Mouse (Mus musculus) stomach, embryonic 16.5 days (tissue): ENCODE results near the gene Nfkbie. TPM values are rescaled to one million over a fixed set of nuclear protein-coding genes. Genes with fewer than 3 reads are reported as not detected.

Experiments
- ATAC-seq: fragments of 200-750 bp; cut with Nextera tagmentation; 2 replicates; pipeline ENCODE4 v1.8.0; 2017; ENCODE audit warnings: moderate number of reproducible peaks, moderate TSS enrichment; ENCODE audit not compliant: insufficient read depth, low FRiP score
- H3K27ac ChIP-seq: fragments of 300-500 bp; sonication (generic); 2 replicates; pipeline ENCODE4 v1.5.1; 2014; ENCODE audit warnings: low read length
- H3K27me3 ChIP-seq: fragments of 300-500 bp; sonication (generic); 2 replicates; pipeline ENCODE4 v1.6.1; 2014; ENCODE audit warnings: low read length, control low read depth, mixed read lengths; ENCODE audit not compliant: control insufficient read depth, insufficient read depth
- H3K36me3 ChIP-seq: fragments of 300-500 bp; sonication (generic); 2 replicates; pipeline ENCODE4 v1.6.1; 2014; ENCODE audit warnings: low read length; ENCODE audit not compliant: control insufficient read depth, insufficient read depth
- H3K4me1 ChIP-seq: fragments of 300-500 bp; sonication (generic); 2 replicates; pipeline ENCODE4 v1.6.1; 2014; ENCODE audit warnings: low read length, control low read depth, mixed read lengths; ENCODE audit not compliant: control insufficient read depth, insufficient read depth
- H3K4me2 ChIP-seq: fragments of 300-500 bp; sonication (generic); 2 replicates; pipeline ENCODE4 v1.6.1; 2014; ENCODE audit warnings: low read depth, low read length, mixed read lengths
- H3K4me3 ChIP-seq: fragments of 300-500 bp; sonication (generic); replicated peaks from 2 replicates; pipeline ENCODE4 v1.5.1; 2014; ENCODE audit warnings: mild to moderate bottlenecking, low read length
- H3K9ac ChIP-seq: fragments of 300-500 bp; sonication (generic); 2 replicates; pipeline ENCODE4 v1.6.1; 2014; ENCODE audit warnings: low read length
- H3K9me3 ChIP-seq: fragments of 300-500 bp; sonication (generic); replicated peaks from 2 replicates; pipeline ENCODE4 v1.6.1; 2016; ENCODE audit warnings: low read length, control low read depth; ENCODE audit not compliant: control insufficient read depth
- WGBS: fragments of 180-500 bp; shearing (Covaris S2); extraction: QIAGEN DNeasy Blood & Tissue Kit; methylation state at CpG from one replicate; pipeline ENCODE4 v1.1.7; 2014; 5-methylcytosine and 5-hydroxymethylcytosine counted together
- polyA plus RNA-seq: library from polyadenylated mRNA; unstranded; fragments of >200 nt; fragmentation: Nextera tagmentation; extraction: Ambion mirVana; gene quantifications from 2 replicates; pipeline ENCODE4 v1.2.1, GENCODE M21; 2015

Gene Nfkbie
- polyA plus RNA-seq, 1 experiment from 2014 or later, result 4.4 TPM

DNA sequence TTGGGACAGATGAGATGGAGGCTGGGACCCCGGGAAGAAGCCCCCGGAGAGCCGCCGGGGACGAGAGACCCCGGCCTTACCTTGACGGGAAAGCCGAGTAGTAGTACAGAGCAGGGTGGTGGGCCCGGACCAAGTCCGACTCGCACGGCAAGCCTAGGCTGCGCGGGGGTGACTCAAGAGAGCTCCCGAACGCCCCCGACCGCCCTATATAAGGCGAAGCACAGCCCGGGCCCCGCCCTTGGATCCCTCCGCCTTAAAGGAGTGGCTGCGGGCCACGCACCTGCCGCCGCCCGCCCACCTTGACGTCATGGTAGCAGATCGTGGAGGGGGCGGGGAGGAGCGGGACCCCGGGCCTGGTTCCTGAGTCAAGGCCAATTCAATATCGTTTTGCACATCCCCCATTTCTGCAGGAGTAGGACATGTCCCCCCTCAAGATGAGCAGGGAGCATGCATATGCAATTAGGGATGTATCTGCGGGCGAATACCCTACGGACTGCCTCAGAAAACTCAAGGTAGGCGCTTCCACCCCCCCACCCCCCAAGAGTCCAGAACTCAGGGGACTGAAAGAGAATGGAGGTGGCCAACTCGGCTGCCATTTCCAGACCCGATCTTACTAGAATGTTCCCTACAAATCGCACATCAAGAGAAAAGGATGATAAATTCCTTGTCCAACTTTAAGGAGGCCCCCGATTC lies 17.7 kb downstream of the Nfkbie start, which contains the start of gene Hsp90ab1:
Gene Hsp90ab1 (minus strand): TSS at position 185 of the 693 bp plus-strand sequence.
- Histone ChIP-seq H3K9ac (peak within 1 kb of the TSS; percentile 100), H3K9me3 (no peaks in the 10 kb centered on the region), H3K36me3 (peaks cover 35% of the 10 kb centered on the region), H3K4me1 (peaks cover 24% of the 10 kb centered on the region), H3K4me3 (peak within 1 kb of the TSS; percentile 100), H3K27me3 (no peaks in the 10 kb centered on the region), H3K27ac (peak within 1 kb of the TSS; percentile 99), H3K4me2 (peak within 1 kb of the TSS; percentile 86)
- ATAC-seq, result peak; percentile 84
- 1% methylated on average over 40 of the region's 41 CpGs for WGBS

DNA sequence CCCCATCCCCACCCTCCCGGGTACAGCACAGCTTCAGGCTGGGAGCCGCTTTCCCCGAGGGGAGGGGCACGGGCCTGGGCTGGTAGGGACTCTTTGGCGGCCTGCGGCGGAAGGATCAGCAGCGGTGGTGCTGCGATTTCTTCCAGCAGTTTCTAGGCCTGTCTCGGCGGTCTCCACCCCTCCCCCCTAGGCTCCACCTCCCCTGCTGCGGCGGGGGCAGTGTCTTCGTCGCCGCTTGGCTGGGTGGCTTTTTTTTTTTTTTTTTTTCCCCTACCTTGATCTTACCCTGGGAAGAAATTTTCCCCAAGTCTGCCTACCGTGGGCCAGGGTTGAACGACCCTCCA lies 18.2 kb downstream of the Nfkbie start:
- H3K4me3 ChIP-seq, result peak overlapping the region; percentile 100
- H3K36me3 ChIP-seq, result peaks cover 30% of the 10 kb centered on the region
- H3K27me3 ChIP-seq, result no peaks in the 10 kb centered on the region
- peak overlapping the region; percentile 81 for H3K4me2 ChIP-seq
- H3K9ac ChIP-seq, result peak overlapping the region; percentile 95
- 0% methylated on average over 18 of the region's 18 CpGs for WGBS
- H3K27ac ChIP-seq, result peak overlapping the region; percentile 99
- no peaks in the 10 kb centered on the region for H3K9me3 ChIP-seq
- ATAC-seq, result peak; percentile 77
- peaks cover 24% of the 10 kb centered on the region for H3K4me1 ChIP-seq

GRCm38 (mm10) chr17:45574129-45574761 lies 18.7 kb downstream of the Nfkbie start:
- peak overlapping the region; percentile 95 for H3K9ac ChIP-seq
- peak; percentile 69 for ATAC-seq
- H3K27ac ChIP-seq, result peak overlapping the region; percentile 99
- H3K36me3 ChIP-seq, result peaks cover 25% of the 10 kb centered on the region
- H3K4me2 ChIP-seq, result peak overlapping the region; percentile 81
- H3K9me3 ChIP-seq, result no peaks in the 10 kb centered on the region
- no peaks in the 10 kb centered on the region for H3K27me3 ChIP-seq
- H3K4me1 ChIP-seq, result peaks cover 24% of the 10 kb centered on the region
- H3K4me3 ChIP-seq, result peak overlapping the region; percentile 100
- WGBS, result 4% methylated on average over 17 of the region's 17 CpGs

DNA sequence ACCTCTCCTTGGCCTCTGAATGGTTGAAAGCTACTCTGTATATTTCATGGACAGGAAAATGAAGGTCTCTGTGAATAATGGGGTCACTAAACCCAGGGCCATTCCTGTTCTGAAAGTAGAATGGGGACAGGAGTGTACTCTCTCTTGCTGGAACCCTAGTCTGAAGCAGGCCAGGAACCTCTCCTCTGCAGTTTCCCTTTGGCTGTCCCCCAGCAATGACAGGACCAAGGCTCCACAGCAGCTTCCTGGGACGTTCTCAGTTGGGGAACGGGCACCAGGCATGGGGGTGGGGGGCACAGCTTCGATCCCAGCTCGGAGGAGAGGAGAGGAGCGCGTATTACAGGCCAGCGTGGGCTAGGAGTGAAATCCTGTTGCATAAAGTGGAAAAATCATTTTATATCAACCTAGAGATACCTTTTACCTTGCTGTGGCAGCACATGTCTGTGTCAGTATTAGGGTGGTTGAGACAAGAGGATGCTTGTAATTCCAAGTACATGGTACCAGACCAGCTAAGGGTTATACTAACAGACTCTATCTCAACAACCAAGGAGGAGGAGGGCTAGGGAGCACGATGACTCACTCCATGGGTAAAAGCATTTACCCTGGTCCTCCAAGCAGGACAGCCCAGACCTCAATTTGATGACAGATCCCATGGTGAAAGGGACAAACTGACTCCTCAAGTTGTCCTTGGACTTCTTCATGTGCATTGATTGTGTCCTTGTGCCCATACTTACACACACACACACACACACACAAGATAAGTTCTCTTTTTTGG lies 19.8 kb downstream of the Nfkbie start:
- Histone ChIP-seq H3K27ac (peak overlapping the region; percentile 99), H3K4me2 (no peak overlapping the region)

GRCm38 (mm10) chr17:45578242-45578641 lies 22.7 kb downstream of the Nfkbie start:
- peak overlapping the region; percentile 89 for H3K27ac ChIP-seq
- H3K4me3 ChIP-seq, result no peak overlapping the region
- no peaks in the 10 kb centered on the region for H3K27me3 ChIP-seq
- no peaks in the 10 kb centered on the region for H3K36me3 ChIP-seq
- peak overlapping the region; percentile 18; the same call in 1 of the 2 replicates for H3K4me2 ChIP-seq
- no peaks in the 10 kb centered on the region for H3K9me3 ChIP-seq
- WGBS, result 41% methylated on average over 5 of the region's 5 CpGs
- no peak overlapping the region for H3K9ac ChIP-seq
- peaks cover 18% of the 10 kb centered on the region for H3K4me1 ChIP-seq
- ATAC-seq, result no peak

More for the DNA sequence above, 19.8 kb downstream of the Nfkbie start:
- Histone ChIP-seq H3K9ac (peak overlapping the region; percentile 95; the same call in 1 of the 2 replicates), H3K27me3 (no peaks in the 10 kb centered on the region), H3K36me3 (peaks cover 16% of the 10 kb centered on the region), H3K4me1 (peaks cover 17% of the 10 kb centered on the region), H3K9me3 (no peaks in the 10 kb centered on the region), H3K4me3 (no peak overlapping the region)
- ATAC-seq, result no peak
- WGBS, result 89% methylated on average over 8 of the region's 8 CpGs

DNA sequence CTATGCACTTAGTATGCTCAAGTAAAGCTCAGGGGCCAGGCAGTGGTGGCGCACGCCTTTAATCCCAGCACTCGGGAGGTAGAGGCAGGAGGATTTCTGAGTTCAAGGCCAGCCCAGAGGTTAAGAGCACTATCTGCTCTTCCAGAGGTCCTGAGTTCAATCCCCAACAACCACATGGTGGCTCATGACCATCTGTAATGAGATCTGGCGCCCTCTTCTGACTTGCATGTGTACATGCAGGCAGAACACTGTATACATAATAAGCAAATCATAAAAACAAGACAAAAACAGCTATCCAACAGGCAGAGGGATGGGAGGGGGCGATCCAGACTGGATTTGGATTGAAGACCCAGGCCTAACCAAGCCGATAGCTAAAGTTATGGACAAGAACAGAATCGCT lies 23.3 kb downstream of the Nfkbie start:
- no peaks in the 10 kb centered on the region for H3K9me3 ChIP-seq
- ATAC-seq, result no peak
- WGBS, result 74% methylated on average over 7 of the region's 7 CpGs
- H3K4me3 ChIP-seq, result no peak overlapping the region
- peak overlapping the region; percentile 89 for H3K27ac ChIP-seq
- H3K9ac ChIP-seq, result no peak overlapping the region
- no peaks in the 10 kb centered on the region for H3K36me3 ChIP-seq
- H3K4me1 ChIP-seq, result peaks cover 18% of the 10 kb centered on the region
- no peaks in the 10 kb centered on the region for H3K27me3 ChIP-seq
- H3K4me2 ChIP-seq, result no peak overlapping the region

DNA sequence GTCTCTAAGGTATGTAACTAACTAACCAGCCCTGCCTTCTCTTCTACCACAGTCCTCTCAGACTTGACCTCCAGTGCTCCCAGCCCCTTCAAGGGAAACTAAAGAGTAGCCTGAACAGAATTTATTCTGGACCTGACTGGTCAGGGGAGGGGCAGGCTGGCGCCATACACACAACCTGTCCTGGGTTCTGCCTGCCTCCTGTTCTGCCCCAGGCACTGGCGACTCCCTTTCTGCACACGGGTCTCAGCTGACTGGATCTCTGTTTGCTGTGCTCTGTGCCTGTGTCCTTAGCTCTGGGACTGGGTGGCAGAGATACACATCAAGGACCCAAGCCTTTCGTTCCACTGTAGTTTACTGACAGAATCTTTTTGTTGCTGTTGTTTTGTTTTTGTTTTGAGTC lies 24.1 kb downstream of the Nfkbie start:
- H3K27ac ChIP-seq, result 0 out of 2 replicates have a peak overlapping the region, but pooled peaks have one; percentile 32
- WGBS, result 70% methylated on average over 4 of the region's 4 CpGs
- H3K9ac ChIP-seq, result no peak overlapping the region
- no peaks in the 10 kb centered on the region for H3K9me3 ChIP-seq
- H3K4me3 ChIP-seq, result no peak overlapping the region
- no peaks in the 10 kb centered on the region for H3K36me3 ChIP-seq
- no peaks in the 10 kb centered on the region for H3K27me3 ChIP-seq
- no peak overlapping the region for H3K4me2 ChIP-seq
- peaks cover 19% of the 10 kb centered on the region for H3K4me1 ChIP-seq
- ATAC-seq, result no peak

DNA sequence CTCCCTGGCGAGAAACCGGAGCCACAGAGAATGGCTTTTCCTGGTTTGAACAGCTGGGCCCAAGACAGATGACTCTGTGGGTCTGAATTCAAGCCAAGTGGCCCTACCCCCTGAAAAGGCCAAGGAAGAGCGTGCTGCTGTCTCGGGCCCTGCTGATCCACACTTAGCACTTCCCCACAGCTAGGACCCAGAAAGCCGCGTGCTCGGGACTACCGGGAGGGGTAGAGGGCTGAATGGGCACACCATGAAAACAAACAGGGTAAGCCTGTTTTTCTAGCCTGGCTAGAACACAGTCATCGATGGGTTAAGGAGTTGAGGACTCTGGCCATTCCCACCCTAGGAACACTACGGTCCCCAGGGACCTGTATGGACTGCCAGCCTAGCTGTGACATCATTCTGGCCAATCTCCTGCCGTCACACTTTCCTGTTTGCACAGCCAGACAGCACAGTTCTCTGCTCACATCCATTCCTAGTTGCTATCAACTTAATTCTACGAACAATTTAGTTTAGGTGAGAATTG lies 25.5 kb downstream of the Nfkbie start:
- peak overlapping the region; percentile 25 for H3K4me2 ChIP-seq
- H3K27me3 ChIP-seq, result no peaks in the 10 kb centered on the region
- peaks cover 27% of the 10 kb centered on the region for H3K4me1 ChIP-seq
- H3K9ac ChIP-seq, result peak overlapping the region; percentile 32; the same call in 1 of the 2 replicates
- peak overlapping the region; percentile 74 for H3K27ac ChIP-seq
- no peaks in the 10 kb centered on the region for H3K36me3 ChIP-seq
- ATAC-seq, result peak; percentile 26; the same call in 1 of the 2 replicates
- no peak overlapping the region for H3K4me3 ChIP-seq
- H3K9me3 ChIP-seq, result no peaks in the 10 kb centered on the region
- WGBS, result 24% methylated on average over 12 of the region's 12 CpGs
